In the genomic region with DNA sequence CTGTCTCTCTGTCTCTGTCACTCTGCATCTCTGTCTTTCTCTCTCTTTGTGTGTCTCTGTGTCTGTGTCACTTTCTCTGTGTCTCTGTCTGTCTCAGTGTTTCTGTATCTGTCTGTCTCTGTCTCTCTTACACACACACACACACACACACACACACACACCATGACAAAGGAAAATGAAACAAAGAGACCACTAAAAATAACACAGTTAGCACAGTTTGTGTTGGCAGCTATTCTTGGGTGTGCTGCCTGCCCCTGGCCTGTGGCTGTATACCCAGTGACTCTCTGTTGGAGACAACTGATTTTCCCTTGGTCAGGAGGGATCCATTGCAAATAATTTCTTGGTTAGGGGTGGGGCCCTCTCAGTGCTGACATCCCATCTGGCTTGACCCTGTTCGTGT, we compare ENCODE assay signal across 29 mouse cellular contexts.
DNase-seq lines count a peak whose midpoint lies in the region; ATAC-seq lines count a peak whose summit lies in the region.
"Had no signal": no experiment of that assay in that cellular context is flagged by ENCODE, and none has a peak within 500 bp of the region (broad histone marks: within the 10 kb centered on the region; RNA-seq: fewer than 3 reads in every experiment).

No protein-coding gene starts in this region.

- H3K27me3 ChIP-seq in heart, embryonic 11.5 days (ENCODE audit: control insufficient read depth, insufficient read depth, low read length): no peaks in the 10 kb centered on the region
- no peaks in the 10 kb centered on the region for H3K27me3 ChIP-seq in heart, embryonic 15.5 days
- H3K27me3 ChIP-seq in heart, embryonic 10.5 days (ENCODE audit: insufficient read depth, poor library complexity, severe bottlenecking): no peaks in the 10 kb centered on the region
- no peaks in the 10 kb centered on the region for H3K27me3 ChIP-seq in midbrain, embryonic 11.5 days (ENCODE audit: control insufficient read depth, insufficient read depth, low read length)
- H3K27me3 ChIP-seq in midbrain, embryonic 14.5 days (ENCODE audit: control insufficient read depth, insufficient read depth, low read length): no peaks in the 10 kb centered on the region
- H3K27me3 ChIP-seq: CH12.LX; embryonic facial prominence, embryonic 12.5 days; embryonic facial prominence, embryonic 15.5 days had no signal

- 0 out of 2 replicates have a peak, but pooled peaks have one; percentile 18 for ATAC-seq in heart, embryonic 11.5 days (replicated peaks; ENCODE audit: insufficient number of reproducible peaks, low FRiP score, low TSS enrichment)
- ATAC-seq in heart, embryonic 15.5 days (replicated peaks; ENCODE audit: insufficient number of reproducible peaks, insufficient read depth, low FRiP score, low read depth): 0 out of 2 replicates have a peak, but pooled peaks have one; percentile 47
- no peak for ATAC-seq in midbrain, embryonic 11.5 days (ENCODE audit: low FRiP score)
- ATAC-seq in midbrain, embryonic 14.5 days (ENCODE audit: low FRiP score, low TSS enrichment): no peak
- ATAC-seq: forebrain, embryonic 14.5 days; forebrain, postnatal 0 days; hindbrain, postnatal 0 days; inflammation-experienced regulatory T-cells, adult 6 months; intestine, embryonic 16.5 days had no signal

- H3K27ac ChIP-seq in heart, embryonic 11.5 days (ENCODE audit: low read depth, low read length): no peak overlapping the region
- H3K27ac ChIP-seq in heart, embryonic 15.5 days: no peak overlapping the region
- no peak overlapping the region for H3K27ac ChIP-seq in heart, embryonic 10.5 days
- no peak overlapping the region for H3K27ac ChIP-seq in midbrain, embryonic 11.5 days (ENCODE audit: low read depth, low read length)
- no peak overlapping the region for H3K27ac ChIP-seq in midbrain, embryonic 14.5 days (replicated peaks; ENCODE audit: low read depth, low read length)
- H3K27ac ChIP-seq: embryonic facial prominence, embryonic 12.5 days; embryonic facial prominence, embryonic 15.5 days; gastrocnemius, adult 2 months; heart, adult 2 months; hindbrain, embryonic 14.5 days; hindbrain, postnatal 0 days had no signal

- no peaks in the 10 kb centered on the region for H3K36me3 ChIP-seq in heart, embryonic 11.5 days (ENCODE audit: control insufficient read depth, insufficient read depth, low read length)
- H3K36me3 ChIP-seq in heart, embryonic 15.5 days: no peaks in the 10 kb centered on the region
- no peaks in the 10 kb centered on the region for H3K36me3 ChIP-seq in heart, embryonic 10.5 days
- no peaks in the 10 kb centered on the region for H3K36me3 ChIP-seq in midbrain, embryonic 11.5 days (ENCODE audit: control insufficient read depth, insufficient read depth, low read length)
- no peaks in the 10 kb centered on the region for H3K36me3 ChIP-seq in midbrain, embryonic 14.5 days (ENCODE audit: control insufficient read depth, insufficient read depth, low read length)
- H3K36me3 ChIP-seq: embryonic facial prominence, embryonic 12.5 days; embryonic facial prominence, embryonic 15.5 days; G1E had no signal

- H3K9ac ChIP-seq in heart, embryonic 11.5 days (ENCODE audit: low read depth, low read length): no peak overlapping the region
- no peak overlapping the region for H3K9ac ChIP-seq in heart, embryonic 15.5 days
- H3K9ac ChIP-seq in midbrain, embryonic 11.5 days (ENCODE audit: low read length): no peak overlapping the region
- H3K9ac ChIP-seq in midbrain, embryonic 14.5 days (replicated peaks; ENCODE audit: low read length): no peak overlapping the region
- H3K9ac ChIP-seq: embryonic facial prominence, embryonic 12.5 days; embryonic facial prominence, embryonic 15.5 days; forebrain, postnatal 0 days; hindbrain, embryonic 14.5 days had no signal

- H3K4me2 ChIP-seq in heart, embryonic 11.5 days: no peak overlapping the region
- H3K4me2 ChIP-seq in heart, embryonic 15.5 days: no peak overlapping the region
- no peak overlapping the region for H3K4me2 ChIP-seq in midbrain, embryonic 11.5 days
- H3K4me2 ChIP-seq in midbrain, embryonic 14.5 days (ENCODE audit: low read length): no peak overlapping the region
- H3K4me2 ChIP-seq: embryonic facial prominence, embryonic 12.5 days; embryonic facial prominence, embryonic 15.5 days; hindbrain, embryonic 14.5 days had no signal

- no peaks in the 10 kb centered on the region for H3K9me3 ChIP-seq in heart, embryonic 11.5 days (replicated peaks; ENCODE audit: control insufficient read depth, low read length)
- H3K9me3 ChIP-seq in heart, embryonic 15.5 days (replicated peaks): no peaks in the 10 kb centered on the region
- no peaks in the 10 kb centered on the region for H3K9me3 ChIP-seq in heart, embryonic 10.5 days
- no peaks in the 10 kb centered on the region for H3K9me3 ChIP-seq in midbrain, embryonic 11.5 days (ENCODE audit: control insufficient read depth, low read length)
- no peaks in the 10 kb centered on the region for H3K9me3 ChIP-seq in midbrain, embryonic 14.5 days (ENCODE audit: control insufficient read depth, low read length)
- H3K9me3 ChIP-seq: embryonic facial prominence, embryonic 12.5 days; embryonic facial prominence, embryonic 15.5 days had no signal

- no peak for DNase-seq in heart, adult 11 months
- no peak for DNase-seq in heart, embryonic 10.5 days (ENCODE audit: low spot score)
- DNase-seq in midbrain, embryonic 11.5 days (ENCODE audit: low spot score, missing footprints): peak; percentile 64
- no peak for DNase-seq in midbrain, embryonic 14.5 days
- DNase-seq: adrenal gland, adult 2 months; adrenal gland, postnatal 14 days; B cell, adult 2 months; cerebellum, adult 11 months; cerebellum, adult 2 months; cerebellum, adult 9-11 months; cerebellum, postnatal 25 days; forebrain, postnatal 0 days; gastrocnemius, adult 2 months; gastrocnemius, postnatal 14 days; heart, postnatal 4 days; kidney, adult 18-20 months; kidney, adult 9 months had no signal

- H3K4me1 ChIP-seq in heart, embryonic 11.5 days (ENCODE audit: control insufficient read depth, insufficient read depth, low read length): no peaks in the 10 kb centered on the region
- H3K4me1 ChIP-seq in heart, embryonic 15.5 days (replicated peaks): no peaks in the 10 kb centered on the region; the same call in 1 of the 2 replicates
- peaks cover 4% of the 10 kb centered on the region; the same call in 1 of the 2 replicates for H3K4me1 ChIP-seq in heart, embryonic 10.5 days
- no peaks in the 10 kb centered on the region for H3K4me1 ChIP-seq in midbrain, embryonic 11.5 days (ENCODE audit: control insufficient read depth, insufficient read depth, low read length)
- no peaks in the 10 kb centered on the region for H3K4me1 ChIP-seq in midbrain, embryonic 14.5 days (ENCODE audit: control insufficient read depth, insufficient read depth, low read length)
- H3K4me1 ChIP-seq: embryonic facial prominence, embryonic 12.5 days; embryonic facial prominence, embryonic 15.5 days had no signal

- 55% methylated on average over 1 of the region's 1 CpGs for WGBS in heart, embryonic 11.5 days (ENCODE audit: insufficient replicate concordance)
- WGBS in heart, embryonic 15.5 days: 47% methylated on average over 1 of the region's 1 CpGs
- 54% methylated on average over 1 of the region's 1 CpGs for WGBS in heart, embryonic 10.5 days
- WGBS in midbrain, embryonic 11.5 days: 85% methylated on average over 1 of the region's 1 CpGs
- WGBS in midbrain, embryonic 14.5 days: 90% methylated on average over 1 of the region's 1 CpGs

- no peak overlapping the region for H3K4me3 ChIP-seq in heart, embryonic 11.5 days (ENCODE audit: low read depth, low read length)
- no peak overlapping the region for H3K4me3 ChIP-seq in heart, embryonic 15.5 days
- no peak overlapping the region for H3K4me3 ChIP-seq in heart, embryonic 10.5 days
- no peak overlapping the region for H3K4me3 ChIP-seq in midbrain, embryonic 11.5 days (ENCODE audit: low read depth, low read length)
- no peak overlapping the region for H3K4me3 ChIP-seq in midbrain, embryonic 14.5 days (replicated peaks; ENCODE audit: low read depth, low read length)
- H3K4me3 ChIP-seq: embryonic facial prominence, embryonic 12.5 days; embryonic facial prominence, embryonic 15.5 days; gastrocnemius, adult 2 months; heart, adult 2 months had no signal

Comparison
In these comparisons a context has a peak if more than half of its experiments do, and no peak if none do; other contexts are left out.
1. ATAC-seq: peak in heart, embryonic 11.5 days (single experiment) and heart, embryonic 15.5 days (single experiment); none in midbrain, embryonic 11.5 days (single experiment) and midbrain, embryonic 14.5 days (single experiment).